Mouse (Mus musculus) layer of hippocampus, postnatal 36 days (tissue): ENCODE data around the gene Ppib. TPM values are rescaled to one million over a fixed set of nuclear protein-coding genes. Genes with fewer than 3 reads are reported as not detected.

Experiments used
- total RNA-seq, 2 experiments: library from RNA; stranded (reverse); gene quantifications; 2 replicates each; pipeline ENCODE4 v1.2.3; 2021

The Ppib gene
- total RNA-seq, 2 experiments from 2014 or later, result 194 to 206 TPM

Other genes starting within 250 kb of the Ppib start
- gene Zfp609, start 232.7 kb upstream of the Ppib start, total RNA-seq, result 10 to 100 TPM; 51.2 to 52.8 TPM
- 1 to 10 TPM in 1 of 2 experiments, under 1 TPM in 1; 0.85 to 1.6 TPM for gene Pclaf, start 170.0 kb upstream of the Ppib start, total RNA-seq
- 10 to 100 TPM; 38.1 to 41.6 TPM for gene Trip4, start 151.4 kb upstream of the Ppib start, total RNA-seq
- 10 to 100 TPM; 40.6 to 45.1 TPM for gene Csnk1g1, start 151.3 kb upstream of the Ppib start, total RNA-seq
- 1 to 10 TPM; 5.5 to 6.0 TPM for gene Snx22, start 9.5 kb downstream of the Ppib start, total RNA-seq
- 10 to 100 TPM; 86.9 to 93.2 TPM for gene Snx1, start 66.4 kb downstream of the Ppib start, total RNA-seq
- 10 to 100 TPM; 29.5 to 30.0 TPM for gene Ciao2a, start 66.4 kb downstream of the Ppib start, total RNA-seq
- under 1 TPM; 0.90 to 0.91 TPM for gene Dapk2, start 98.0 kb downstream of the Ppib start, total RNA-seq